Mouse (Mus musculus): ENCODE measurements around the gene Cfap44. TPM values are rescaled to one million over a fixed set of nuclear protein-coding genes. Genes with fewer than 3 reads are reported as not detected.
A peak's percentile ranks its signal among the peaks of the same experiment; 100 is the strongest.

Cfap44 gene
- polyA plus RNA-seq, 1 experiment: not detected

- no peak overlapping the region for H3K4me2 ChIP-seq (ENCODE audit: low read depth)
- TF ChIP-seq POLR2AphosphoS2 (IDR thresholded peaks at IDR 0.05; ENCODE audit: insufficient read length, low read depth) (no peak), CEBPB (IDR thresholded peaks at IDR 0.05; ENCODE audit: insufficient read depth, poor library complexity, severe bottlenecking) (no peak), SRF (IDR thresholded peaks at IDR 0.05; ENCODE audit: control insufficient read depth, insufficient read length, low read depth) (no peak), POLR2A (IDR thresholded peaks at IDR 0.05; ENCODE audit: insufficient read length, low read depth) (no peak), MAX (IDR thresholded peaks at IDR 0.05; ENCODE audit: low read depth) (no peak), E2F4 (IDR thresholded peaks at IDR 0.05; ENCODE audit: insufficient read depth) (no peak), USF1 (IDR thresholded peaks at IDR 0.05; ENCODE audit: low read depth) (no peak), MYOD1 (IDR thresholded peaks at IDR 0.05; ENCODE audit: control insufficient read depth in 1 of 3, insufficient read length in 2 of 3, low read depth in 2 of 3) (no peak), TCF3 (IDR thresholded peaks at IDR 0.05; ENCODE audit: insufficient read length, low read depth) (no peak), TCF12 (IDR thresholded peaks at IDR 0.05; ENCODE audit: insufficient read depth, poor library complexity, severe bottlenecking) (no peak), REST (IDR thresholded peaks at IDR 0.05; ENCODE audit: insufficient read depth, insufficient read length) (no peak), MYOG (IDR thresholded peaks at IDR 0.05; ENCODE audit: control insufficient read depth in 1 of 3, insufficient read depth in 1 of 3, insufficient read length in 2 of 3, low read depth in 2 of 3) (no peak)
- H3K27me3 ChIP-seq (ENCODE audit: control insufficient read depth, insufficient read depth, insufficient read length): peaks cover 12% of the 10 kb centered on the region
- no peaks in the 10 kb centered on the region for H3K36me3 ChIP-seq (ENCODE audit: control insufficient read depth, insufficient read depth)
- H3K79me2 ChIP-seq (ENCODE audit: control insufficient read depth, insufficient read depth): no peaks in the 10 kb centered on the region
- no peak overlapping the region for H3ac ChIP-seq (ENCODE audit: control insufficient read depth, insufficient read length)
- no peak overlapping the region for H3K4me3 ChIP-seq
Measured at GRCm38 (mm10) chr16:44417596-44417995, 23.0 kb downstream of the Cfap44 start.

GRCm38 (mm10) chr16:44421735-44422134 lies 27.1 kb downstream of the Cfap44 start:
- H3K27me3 ChIP-seq (ENCODE audit: control insufficient read depth, insufficient read depth, insufficient read length): peaks cover 4% of the 10 kb centered on the region
- no peak overlapping the region for H3K4me3 ChIP-seq
- no peaks in the 10 kb centered on the region for H3K36me3 ChIP-seq (ENCODE audit: control insufficient read depth, insufficient read depth)
- no peak overlapping the region for H3ac ChIP-seq (ENCODE audit: control insufficient read depth, insufficient read length)
- TF ChIP-seq MYOG (IDR thresholded peaks at IDR 0.05; ENCODE audit: control insufficient read depth in 1 of 3, insufficient read depth in 1 of 3, insufficient read length in 2 of 3, low read depth in 2 of 3): no peak
- TF ChIP-seq TCF12 (IDR thresholded peaks at IDR 0.05; ENCODE audit: insufficient read depth, poor library complexity, severe bottlenecking): no peak
- no peak for TF ChIP-seq POLR2A (IDR thresholded peaks at IDR 0.05; ENCODE audit: insufficient read length, low read depth)
- no peak for TF ChIP-seq POLR2AphosphoS2 (IDR thresholded peaks at IDR 0.05; ENCODE audit: insufficient read length, low read depth)
- H3K79me2 ChIP-seq (ENCODE audit: control insufficient read depth, insufficient read depth): no peaks in the 10 kb centered on the region
- H3K4me2 ChIP-seq (ENCODE audit: low read depth): no peak overlapping the region

GRCm38 (mm10) chr16:44423499-44423898 lies 28.9 kb downstream of the Cfap44 start:
- H3K4me3 ChIP-seq: no peak overlapping the region
- H3K4me2 ChIP-seq (ENCODE audit: low read depth): no peak overlapping the region
- H3K79me2 ChIP-seq (ENCODE audit: control insufficient read depth, insufficient read depth): no peaks in the 10 kb centered on the region
- no peak for TF ChIP-seq MAX (IDR thresholded peaks at IDR 0.05; ENCODE audit: low read depth)
- no peak for TF ChIP-seq TCF3 (IDR thresholded peaks at IDR 0.05; ENCODE audit: insufficient read length, low read depth)
- no peak for TF ChIP-seq SRF (IDR thresholded peaks at IDR 0.05; ENCODE audit: control insufficient read depth, insufficient read length, low read depth)
- TF ChIP-seq E2F4 (IDR thresholded peaks at IDR 0.05; ENCODE audit: insufficient read depth): no peak
- no peak for TF ChIP-seq POLR2A (IDR thresholded peaks at IDR 0.05; ENCODE audit: insufficient read length, low read depth)
- no peak for TF ChIP-seq MYOD1 (IDR thresholded peaks at IDR 0.05; ENCODE audit: control insufficient read depth in 1 of 3, insufficient read length in 2 of 3, low read depth in 2 of 3)
- TF ChIP-seq USF1 (IDR thresholded peaks at IDR 0.05; ENCODE audit: low read depth): no peak
- no peak for TF ChIP-seq CEBPB (IDR thresholded peaks at IDR 0.05; ENCODE audit: insufficient read depth, poor library complexity, severe bottlenecking)
- TF ChIP-seq MYOG (IDR thresholded peaks at IDR 0.05; ENCODE audit: control insufficient read depth in 1 of 3, insufficient read depth in 1 of 3, insufficient read length in 2 of 3, low read depth in 2 of 3): no peak
- no peak for TF ChIP-seq TCF12 (IDR thresholded peaks at IDR 0.05; ENCODE audit: insufficient read depth, poor library complexity, severe bottlenecking)
- no peak for TF ChIP-seq POLR2AphosphoS2 (IDR thresholded peaks at IDR 0.05; ENCODE audit: insufficient read length, low read depth)
- TF ChIP-seq REST (IDR thresholded peaks at IDR 0.05; ENCODE audit: insufficient read depth, insufficient read length): no peak
- no peak overlapping the region for H3ac ChIP-seq (ENCODE audit: control insufficient read depth, insufficient read length)
- H3K27me3 ChIP-seq (ENCODE audit: control insufficient read depth, insufficient read depth, insufficient read length): no peaks in the 10 kb centered on the region
- no peaks in the 10 kb centered on the region for H3K36me3 ChIP-seq (ENCODE audit: control insufficient read depth, insufficient read depth)

GRCm38 (mm10) chr16:44428456-44428855 lies 33.9 kb downstream of the Cfap44 start:
- H3K27me3 ChIP-seq (ENCODE audit: control insufficient read depth, insufficient read depth, insufficient read length): no peaks in the 10 kb centered on the region
- no peaks in the 10 kb centered on the region for H3K36me3 ChIP-seq (ENCODE audit: control insufficient read depth, insufficient read depth)
- TF ChIP-seq MYOD1 (IDR thresholded peaks at IDR 0.05; ENCODE audit: control insufficient read depth in 1 of 3, insufficient read length in 2 of 3, low read depth in 2 of 3): peak in 1 of 3 experiments; percentile 56
- TF ChIP-seq USF1 (IDR thresholded peaks at IDR 0.05; ENCODE audit: low read depth): no peak
- no peak overlapping the region for H3ac ChIP-seq (ENCODE audit: control insufficient read depth, insufficient read length)
- no peak overlapping the region for H3K4me3 ChIP-seq
- no peaks in the 10 kb centered on the region for H3K79me2 ChIP-seq (ENCODE audit: control insufficient read depth, insufficient read depth)
- no peak overlapping the region for H3K4me2 ChIP-seq (ENCODE audit: low read depth)

GRCm38 (mm10) chr16:44430021-44430420 lies 35.4 kb downstream of the Cfap44 start:
- no peak overlapping the region for H3ac ChIP-seq (ENCODE audit: control insufficient read depth, insufficient read length)
- TF ChIP-seq SRF (IDR thresholded peaks at IDR 0.05; ENCODE audit: control insufficient read depth, insufficient read length, low read depth): no peak
- no peak for TF ChIP-seq MYOG (IDR thresholded peaks at IDR 0.05; ENCODE audit: control insufficient read depth in 1 of 3, insufficient read depth in 1 of 3, insufficient read length in 2 of 3, low read depth in 2 of 3)
- TF ChIP-seq USF1 (IDR thresholded peaks at IDR 0.05; ENCODE audit: low read depth): no peak
- TF ChIP-seq CEBPB (IDR thresholded peaks at IDR 0.05; ENCODE audit: insufficient read depth, poor library complexity, severe bottlenecking): no peak
- TF ChIP-seq TCF3 (IDR thresholded peaks at IDR 0.05; ENCODE audit: insufficient read length, low read depth): no peak
- no peak for TF ChIP-seq TCF12 (IDR thresholded peaks at IDR 0.05; ENCODE audit: insufficient read depth, poor library complexity, severe bottlenecking)
- TF ChIP-seq E2F4 (IDR thresholded peaks at IDR 0.05; ENCODE audit: insufficient read depth): no peak
- no peak for TF ChIP-seq MYOD1 (IDR thresholded peaks at IDR 0.05; ENCODE audit: control insufficient read depth in 1 of 3, insufficient read length in 2 of 3, low read depth in 2 of 3)
- no peak for TF ChIP-seq POLR2A (IDR thresholded peaks at IDR 0.05; ENCODE audit: insufficient read length, low read depth)
- no peak for TF ChIP-seq POLR2AphosphoS2 (IDR thresholded peaks at IDR 0.05; ENCODE audit: insufficient read length, low read depth)
- no peak for TF ChIP-seq MAX (IDR thresholded peaks at IDR 0.05; ENCODE audit: low read depth)
- no peak for TF ChIP-seq REST (IDR thresholded peaks at IDR 0.05; ENCODE audit: insufficient read depth, insufficient read length)
- H3K4me2 ChIP-seq (ENCODE audit: low read depth): no peak overlapping the region
- no peaks in the 10 kb centered on the region for H3K36me3 ChIP-seq (ENCODE audit: control insufficient read depth, insufficient read depth)
- H3K4me3 ChIP-seq: no peak overlapping the region
- no peaks in the 10 kb centered on the region for H3K27me3 ChIP-seq (ENCODE audit: control insufficient read depth, insufficient read depth, insufficient read length)
- no peaks in the 10 kb centered on the region for H3K79me2 ChIP-seq (ENCODE audit: control insufficient read depth, insufficient read depth)
